Mouse (Mus musculus) brain, embryonic 14.5 days (tissue): ENCODE measurements around the gene Letm1.

Experiments used
- CTCF ChIP-seq: fragments of 200-500 bp; IDR thresholded peaks from 2 replicates; pipeline ENCODE4 v1.5.1; 2012; ENCODE audit warnings: inconsistent platforms, mild to moderate bottlenecking, moderate library complexity, borderline replicate concordance; ENCODE audit not compliant: insufficient read depth, insufficient read length; ENCODE audit errors: extremely low read depth
- POLR2A ChIP-seq: fragments of 200-500 bp; IDR thresholded peaks from 2 replicates; pipeline ENCODE4 v1.6.1; 2012; ENCODE audit warnings: mild to moderate bottlenecking, inconsistent platforms, borderline replicate concordance; ENCODE audit not compliant: poor library complexity, insufficient read depth, insufficient read length, severe bottlenecking; ENCODE audit errors: extremely low read depth

- no peak for TF ChIP-seq POLR2A
- no peak for TF ChIP-seq CTCF
Observed at GRCm38 (mm10) chr5:33782999-33783390, 378 bp upstream of the Letm1 start.
